9 mouse cellular contexts compared by ENCODE assay signal in the genomic region with DNA sequence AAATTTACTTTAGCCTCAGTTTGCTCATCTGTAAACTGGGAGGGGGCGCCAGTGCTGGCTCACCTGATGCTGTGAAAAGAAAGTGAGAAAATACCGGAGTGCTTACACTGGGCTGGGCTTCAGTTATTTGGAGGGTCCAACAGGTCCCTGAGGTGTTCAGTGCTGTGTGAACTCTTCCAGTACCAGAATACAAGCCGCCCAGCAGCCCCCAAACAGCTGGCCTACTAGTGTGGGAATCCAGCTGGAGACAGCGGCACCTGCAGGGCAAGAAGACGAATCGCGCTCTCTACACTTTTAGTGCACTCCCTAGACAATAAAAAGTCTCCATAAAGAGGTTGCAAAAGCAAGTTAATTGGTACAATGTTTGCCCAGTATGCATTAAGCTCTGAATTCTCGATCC. TPM values are rescaled to one million over a fixed set of nuclear protein-coding genes. Genes with fewer than 3 reads are reported as not detected.
DNase-seq lines count a peak whose midpoint lies in the region; ATAC-seq and TF ChIP-seq lines count a peak whose summit lies in the region.
"Had no signal": no experiment of that assay in that cellular context is flagged by ENCODE, and none has a peak within 500 bp of the region (broad histone marks: within the 10 kb centered on the region; RNA-seq: fewer than 3 reads in every experiment).

No protein-coding gene starts in this region.

- H3K4me1 ChIP-seq in bone marrow, adult 2 months (ENCODE audit: control insufficient read depth, insufficient read depth, low read length) = no peaks in the 10 kb centered on the region; the same call in 1 of the 2 replicates
- H3K4me1 ChIP-seq in heart, embryonic 15.5 days (replicated peaks) = peaks cover 20% of the 10 kb centered on the region
- peaks cover 19% of the 10 kb centered on the region for H3K4me1 ChIP-seq in liver, postnatal 0 days (ENCODE audit: insufficient read depth)
- peaks cover 7% of the 10 kb centered on the region for H3K4me1 ChIP-seq in neural tube, embryonic 12.5 days

- DNase-seq in CD8-positive naive resting alpha-beta T cell, adult 2 months (ENCODE audit: low read depth in 2 of 2, low spot score in 2 of 2) = peak; percentile 59 to 73
- DNase-seq in kidney, postnatal 14 days = peak; percentile 79
- peak; percentile 76 for DNase-seq in liver, postnatal 0 days
- peak; percentile 32 to 51 for DNase-seq in thymus, adult 18-20 months

- peak overlapping the region; percentile 59 for H3K9ac ChIP-seq in heart, embryonic 15.5 days
- H3K9ac ChIP-seq in liver, postnatal 0 days (replicated peaks) = peak overlapping the region; percentile 58
- H3K9ac ChIP-seq in neural tube, embryonic 12.5 days = peak overlapping the region; percentile 64

- peak; percentile 49 for ATAC-seq in erythroblast, adult 5-6 weeks (replicated peaks; ENCODE audit: low FRiP score, poor library complexity, severe bottlenecking)
- ATAC-seq in heart, embryonic 15.5 days (replicated peaks; ENCODE audit: insufficient number of reproducible peaks, insufficient read depth, low FRiP score, low read depth) = peak; percentile 48
- peak; percentile 60 for ATAC-seq in liver, postnatal 0 days
- peak; percentile 64 for ATAC-seq in neural tube, embryonic 12.5 days (ENCODE audit: low FRiP score, low read depth)

- peak; percentile 66 for TF ChIP-seq CTCF in bone marrow, adult 2 months (IDR thresholded peaks at IDR 0.05; ENCODE audit: control insufficient read depth, insufficient read depth, low read length)
- peak; percentile 80 for TF ChIP-seq CTCF in liver, postnatal 0 days (IDR thresholded peaks at IDR 0.05; ENCODE audit: low read depth)

- TF ChIP-seq POLR2A in bone marrow, adult 2 months (IDR thresholded peaks at IDR 0.05; ENCODE audit: borderline replicate concordance, control insufficient read depth, low read depth, low read length) = no peak

- 0 out of 2 replicates have a peak, but pooled peaks have one; percentile 8 for TF ChIP-seq EP300 in liver, postnatal 0 days (IDR thresholded peaks at IDR 0.05; ENCODE audit: low read depth)

- H3K4me2 ChIP-seq in heart, embryonic 15.5 days = peak overlapping the region; percentile 84
- peak overlapping the region; percentile 96 for H3K4me2 ChIP-seq in liver, postnatal 0 days (ENCODE audit: low read depth, low read length)
- H3K4me2 ChIP-seq in neural tube, embryonic 12.5 days (replicated peaks) = peak overlapping the region; percentile 98

- 1% methylated on average over 8 of the region's 8 CpGs for WGBS in bone marrow, adult 2 months
- WGBS in heart, embryonic 15.5 days = 10% methylated on average over 8 of the region's 8 CpGs
- WGBS in liver, postnatal 0 days (ENCODE audit: insufficient replicate concordance) = 3% methylated on average over 8 of the region's 8 CpGs
- 12% methylated on average over 8 of the region's 8 CpGs for WGBS in neural tube, embryonic 12.5 days

- peak overlapping the region; percentile 98 for H3K4me3 ChIP-seq in bone marrow, adult 2 months (replicated peaks; ENCODE audit: control insufficient read depth, low read depth, low read length)
- H3K4me3 ChIP-seq in heart, embryonic 15.5 days = peak overlapping the region; percentile 86
- peak overlapping the region; percentile 95 for H3K4me3 ChIP-seq in liver, postnatal 0 days (ENCODE audit: low read depth, low read length)
- H3K4me3 ChIP-seq in neural tube, embryonic 12.5 days = peak overlapping the region; percentile 89

- H3K27me3 ChIP-seq in heart, embryonic 15.5 days = no peaks in the 10 kb centered on the region
- H3K27me3 ChIP-seq in liver, postnatal 0 days (ENCODE audit: insufficient read depth, low read length) = no peaks in the 10 kb centered on the region
- no peaks in the 10 kb centered on the region; the same call in 1 of the 2 replicates for H3K27me3 ChIP-seq in neural tube, embryonic 12.5 days (replicated peaks)

- H3K27ac ChIP-seq in bone marrow, adult 2 months (ENCODE audit: control insufficient read depth, insufficient read depth, low read depth, low read length, poor library complexity) = peak overlapping the region; percentile 79
- H3K27ac ChIP-seq in heart, embryonic 15.5 days = peak overlapping the region; percentile 97
- peak overlapping the region; percentile 100 for H3K27ac ChIP-seq in liver, postnatal 0 days (ENCODE audit: low read depth)
- H3K27ac ChIP-seq in neural tube, embryonic 12.5 days = no peak overlapping the region; the same call in 1 of the 2 replicates

- H3K9me3 ChIP-seq in heart, embryonic 15.5 days (replicated peaks) = no peaks in the 10 kb centered on the region
- H3K9me3 ChIP-seq in liver, postnatal 0 days (ENCODE audit: low read length) = no peaks in the 10 kb centered on the region
- H3K9me3 ChIP-seq in neural tube, embryonic 12.5 days = no peaks in the 10 kb centered on the region

- H3K36me3 ChIP-seq in heart, embryonic 15.5 days = peaks cover 20% of the 10 kb centered on the region
- peaks cover 22% of the 10 kb centered on the region for H3K36me3 ChIP-seq in liver, postnatal 0 days (replicated peaks; ENCODE audit: insufficient read depth, low read length)
- peaks cover 17% of the 10 kb centered on the region for H3K36me3 ChIP-seq in neural tube, embryonic 12.5 days

RNA-seq across cellular contexts. Expression of a gene that starts 0.7 kb away (rescaled TPM):
- polyA plus RNA-seq in bone marrow, adult 2 months (2011; ENCODE audit: insufficient read depth, insufficient read length, low replicate concordance, missing spikeins) = 27.0 and 32.9 TPM in 2 replicates
- total RNA-seq in erythroblast, adult 5-6 weeks (2015; ENCODE audit: low replicate concordance) = 21.3 and 27.5 TPM in 2 replicates
- total RNA-seq in erythroblast, adult 5-6 weeks (2017; ENCODE audit: low replicate concordance) = 25.3 and 41.0 TPM in 2 replicates
- 105 and 117 TPM in 2 replicates for polyA plus RNA-seq in heart, embryonic 15.5 days (2015; fragmentation: Nextera tagmentation; extraction: Ambion mirVana)
- polyA plus RNA-seq in liver, postnatal 0 days (2015; fragmentation: Nextera tagmentation; extraction: Ambion mirVana) = 51.8 and 52.5 TPM in 2 replicates
- polyA plus RNA-seq in neural tube, embryonic 12.5 days (2016; fragmentation: Nextera tagmentation; extraction: Ambion mirVana) = 127 and 130 TPM in 2 replicates

RNA-seq across cellular contexts. Expression of a gene that starts 3.3 kb away (rescaled TPM):
- polyA plus RNA-seq in bone marrow, adult 2 months (2011; ENCODE audit: insufficient read depth, insufficient read length, low replicate concordance, missing spikeins) = not detected in 2 replicates
- not detected in 2 replicates for total RNA-seq in erythroblast, adult 5-6 weeks (2015; ENCODE audit: low replicate concordance)
- not detected in 2 replicates for total RNA-seq in erythroblast, adult 5-6 weeks (2017; ENCODE audit: low replicate concordance)
- polyA plus RNA-seq in heart, embryonic 15.5 days (2015; fragmentation: Nextera tagmentation; extraction: Ambion mirVana) = 0.10 and 0.26 TPM in 2 replicates
- 0.06 and 0.08 TPM in 2 replicates for polyA plus RNA-seq in liver, postnatal 0 days (2015; fragmentation: Nextera tagmentation; extraction: Ambion mirVana)
- polyA plus RNA-seq in neural tube, embryonic 12.5 days (2016; fragmentation: Nextera tagmentation; extraction: Ambion mirVana) = 0.14 TPM in 1 of 2 replicates, not detected in the other
- polyA plus RNA-seq: frontal cortex, adult 2 months had no signal

RNA-seq across cellular contexts. Expression of a gene that starts 24.0 kb away (rescaled TPM):
- polyA plus RNA-seq in bone marrow, adult 2 months (2011; ENCODE audit: insufficient read depth, insufficient read length, low replicate concordance, missing spikeins) = 24.4 and 43.8 TPM in 2 replicates
- total RNA-seq in erythroblast, adult 5-6 weeks (2015; ENCODE audit: low replicate concordance) = 8.2 and 17.1 TPM in 2 replicates
- 12.7 and 14.8 TPM in 2 replicates for total RNA-seq in erythroblast, adult 5-6 weeks (2017; ENCODE audit: low replicate concordance)
- 70.3 and 83.3 TPM in 2 replicates for polyA plus RNA-seq in heart, embryonic 15.5 days (2015; fragmentation: Nextera tagmentation; extraction: Ambion mirVana)
- polyA plus RNA-seq in liver, postnatal 0 days (2015; fragmentation: Nextera tagmentation; extraction: Ambion mirVana) = 20.5 and 24.7 TPM in 2 replicates
- 141 and 147 TPM in 2 replicates for polyA plus RNA-seq in neural tube, embryonic 12.5 days (2016; fragmentation: Nextera tagmentation; extraction: Ambion mirVana)

RNA-seq across cellular contexts. Expression of a gene that starts 37.1 kb away (rescaled TPM):
- polyA plus RNA-seq in bone marrow, adult 2 months (2011; ENCODE audit: insufficient read depth, insufficient read length, low replicate concordance, missing spikeins) = 5.2 and 9.7 TPM in 2 replicates
- 1.9 and 2.9 TPM in 2 replicates for total RNA-seq in erythroblast, adult 5-6 weeks (2015; ENCODE audit: low replicate concordance)
- total RNA-seq in erythroblast, adult 5-6 weeks (2017; ENCODE audit: low replicate concordance) = 5.4 and 6.2 TPM in 2 replicates
- polyA plus RNA-seq in heart, embryonic 15.5 days (2015; fragmentation: Nextera tagmentation; extraction: Ambion mirVana) = 8.6 and 10.4 TPM in 2 replicates
- 3.0 and 3.5 TPM in 2 replicates for polyA plus RNA-seq in liver, postnatal 0 days (2015; fragmentation: Nextera tagmentation; extraction: Ambion mirVana)
- 26.8 and 27.2 TPM in 2 replicates for polyA plus RNA-seq in neural tube, embryonic 12.5 days (2016; fragmentation: Nextera tagmentation; extraction: Ambion mirVana)
